Comparison of ENCODE assay signal across 9 mouse cellular contexts in the genomic region with DNA sequence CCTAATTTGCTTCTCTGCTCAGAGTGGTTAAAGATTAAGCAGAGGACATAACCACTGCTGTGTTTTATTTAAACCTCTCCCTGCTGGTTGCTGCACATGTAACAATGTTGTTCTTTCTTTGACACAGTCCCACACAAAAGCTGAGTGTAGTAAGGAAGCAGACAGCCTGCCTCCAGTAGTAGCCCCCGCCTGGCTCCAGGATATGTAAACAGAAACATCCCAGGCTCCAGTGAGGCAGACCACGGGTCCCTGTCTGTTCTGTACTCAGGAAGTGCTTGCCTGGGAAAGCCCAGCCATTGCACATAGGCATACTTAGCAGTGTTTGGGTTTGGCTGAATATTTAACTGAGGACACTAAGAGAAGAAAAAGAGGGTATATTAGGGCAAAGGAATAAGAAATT.
DNase-seq lines count a peak whose midpoint lies in the region; ATAC-seq lines count a peak whose summit lies in the region.
"Had no signal": no experiment of that assay in that cellular context is flagged by ENCODE, and none has a peak within 500 bp of the region (broad histone marks: within the 10 kb centered on the region; RNA-seq: fewer than 3 reads in every experiment).

No protein-coding gene starts in this region.

- H3K9ac ChIP-seq in heart, embryonic 12.5 days: no peak overlapping the region
- no peak overlapping the region for H3K9ac ChIP-seq in kidney, embryonic 15.5 days
- no peak overlapping the region for H3K9ac ChIP-seq in liver, embryonic 11.5 days (ENCODE audit: low read depth, low read length)

- H3K4me2 ChIP-seq in heart, embryonic 12.5 days: no peak overlapping the region
- 0 out of 2 replicates have a peak overlapping the region, but pooled peaks have one; percentile 13 for H3K4me2 ChIP-seq in kidney, embryonic 15.5 days
- no peak overlapping the region for H3K4me2 ChIP-seq in liver, embryonic 11.5 days

- no peaks in the 10 kb centered on the region for H3K27me3 ChIP-seq in heart, embryonic 12.5 days (replicated peaks)
- H3K27me3 ChIP-seq in kidney, embryonic 15.5 days: no peaks in the 10 kb centered on the region
- H3K27me3 ChIP-seq in liver, embryonic 11.5 days (replicated peaks; ENCODE audit: control insufficient read depth, insufficient read depth, low read length): no peaks in the 10 kb centered on the region
- H3K27me3 ChIP-seq: CH12.LX had no signal

- no peaks in the 10 kb centered on the region for H3K36me3 ChIP-seq in heart, embryonic 12.5 days
- no peaks in the 10 kb centered on the region for H3K36me3 ChIP-seq in kidney, embryonic 15.5 days
- no peaks in the 10 kb centered on the region for H3K36me3 ChIP-seq in liver, embryonic 11.5 days (ENCODE audit: control insufficient read depth, insufficient read depth, low read length)

- 0 out of 2 replicates have a peak overlapping the region, but pooled peaks have one; percentile 54 for H3K27ac ChIP-seq in heart, embryonic 12.5 days (ENCODE audit: poor library complexity, severe bottlenecking)
- H3K27ac ChIP-seq in kidney, embryonic 15.5 days: peak overlapping the region; percentile 72
- H3K27ac ChIP-seq in liver, embryonic 11.5 days (ENCODE audit: low read depth, low read length): no peak overlapping the region

- no peak overlapping the region for H3K4me3 ChIP-seq in heart, embryonic 12.5 days
- H3K4me3 ChIP-seq in kidney, embryonic 15.5 days (replicated peaks): no peak overlapping the region
- no peak overlapping the region for H3K4me3 ChIP-seq in liver, embryonic 11.5 days (ENCODE audit: low read depth, low read length)

- WGBS in heart, embryonic 12.5 days: 4% methylated on average over 2 of the region's 2 CpGs
- 1% methylated on average over 2 of the region's 2 CpGs for whole genome bisulfite sequencing in kidney, embryonic 15.5 days
- 12% methylated on average over 2 of the region's 2 CpGs for WGBS in liver, embryonic 11.5 days

- peaks cover 3% of the 10 kb centered on the region for H3K4me1 ChIP-seq in heart, embryonic 12.5 days (replicated peaks)
- peaks cover 11% of the 10 kb centered on the region for H3K4me1 ChIP-seq in kidney, embryonic 15.5 days
- H3K4me1 ChIP-seq in liver, embryonic 11.5 days (replicated peaks; ENCODE audit: control insufficient read depth, insufficient read depth, low read length): peaks cover 5% of the 10 kb centered on the region; the same call in 1 of the 2 replicates

- peak; percentile 75 for ATAC-seq in heart, embryonic 12.5 days (ENCODE audit: insufficient number of reproducible peaks, low FRiP score)
- peak; percentile 88 for ATAC-seq in kidney, embryonic 15.5 days (replicated peaks; ENCODE audit: low FRiP score)
- peak; percentile 56 for ATAC-seq in liver, embryonic 11.5 days (replicated peaks; ENCODE audit: low FRiP score)
- no peak for ATAC-seq in megakaryocyte progenitor cell, adult 5-6 weeks (replicated peaks; ENCODE audit: poor library complexity)

- H3K9me3 ChIP-seq in heart, embryonic 12.5 days (replicated peaks): no peaks in the 10 kb centered on the region
- H3K9me3 ChIP-seq in kidney, embryonic 15.5 days (replicated peaks): no peaks in the 10 kb centered on the region
- H3K9me3 ChIP-seq in liver, embryonic 11.5 days (ENCODE audit: control insufficient read depth, low read length): no peaks in the 10 kb centered on the region

- DNase-seq in layer of hippocampus, adult 18-20 months (ENCODE audit: low spot score in 2 of 2): peak; percentile 11 to 59
- DNase-seq in layer of hippocampus, postnatal 25 days (ENCODE audit: extremely low spot score in 1 of 2, low spot score in 1 of 2): no peak
- DNase-seq in liver, embryonic 11.5 days (ENCODE audit: low spot score): no peak
- peak; percentile 35 to 44 for DNase-seq in right cerebral cortex, adult 2 months (ENCODE audit: low spot score in 2 of 2)
- DNase-seq in adrenal gland, postnatal 25 days: no peak

Comparison
In these comparisons a context has a peak if more than half of its experiments do, and no peak if none do; other contexts are left out.
1. DNase-seq: peak in layer of hippocampus, adult 18-20 months (2 of 2) and right cerebral cortex, adult 2 months (2 of 2); none in layer of hippocampus, postnatal 25 days (0 of 2), liver, embryonic 11.5 days (single experiment) and adrenal gland, postnatal 25 days (single experiment).